Mouse (Mus musculus) cerebellum, adult 18-20 months (tissue): ENCODE measurements around the gene Sbsn.

Experiments
- DNase-seq, 2 experiments: peaks; one replicate each; pipeline ENCODE4 v3.0.0; 2021

Sbsn gene

DNA sequence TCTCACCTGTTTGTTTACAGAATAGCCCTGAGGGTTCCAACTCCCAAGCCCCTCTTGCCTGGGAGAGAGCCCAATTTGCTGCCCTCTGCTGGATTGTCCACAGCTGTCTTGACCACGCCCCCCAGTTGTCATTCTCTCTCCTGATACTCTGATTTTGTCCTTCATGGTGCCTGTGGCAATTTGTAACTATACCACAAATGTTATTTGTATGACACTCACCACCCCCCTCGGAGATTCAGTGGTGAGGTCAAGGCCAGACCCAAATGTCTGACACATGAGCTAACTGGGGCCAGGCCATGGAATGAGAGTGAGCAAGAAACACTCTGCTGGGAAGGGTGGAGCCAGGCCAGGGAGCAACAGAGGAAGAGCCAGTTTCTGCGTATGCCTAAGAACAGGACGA is 7.6 kb downstream of the Sbsn start:
- DNase-seq: no peak

DNA sequence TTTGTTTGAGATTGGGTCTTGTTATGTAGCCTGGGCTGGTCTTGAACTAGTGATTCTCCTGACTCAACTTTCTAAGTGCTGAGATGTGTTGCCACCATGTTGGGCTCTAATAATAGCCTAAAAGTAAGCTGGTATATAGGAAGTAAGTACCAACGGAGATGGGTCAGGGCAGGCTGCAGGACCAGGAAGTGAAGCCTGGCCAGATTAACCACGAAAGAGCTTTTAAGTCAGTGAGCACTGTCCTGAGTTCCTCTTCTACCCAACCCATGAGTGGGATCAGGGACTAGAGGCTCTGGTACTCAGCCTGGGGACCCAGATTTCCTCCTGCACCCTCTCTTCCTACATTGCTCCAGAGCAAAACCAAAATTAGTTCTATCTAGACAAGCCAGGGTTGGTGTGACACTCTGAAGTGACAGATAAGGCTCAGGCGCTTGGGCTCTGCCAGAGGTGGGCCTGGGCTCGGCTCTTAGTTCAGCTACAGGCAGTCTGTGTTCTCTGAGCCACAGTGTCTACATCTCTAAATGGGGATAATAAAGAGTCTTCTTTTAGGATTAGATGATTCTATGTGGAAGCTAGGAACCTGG is 10.6 kb downstream of the Sbsn start:
- no peak for DNase-seq

DNA sequence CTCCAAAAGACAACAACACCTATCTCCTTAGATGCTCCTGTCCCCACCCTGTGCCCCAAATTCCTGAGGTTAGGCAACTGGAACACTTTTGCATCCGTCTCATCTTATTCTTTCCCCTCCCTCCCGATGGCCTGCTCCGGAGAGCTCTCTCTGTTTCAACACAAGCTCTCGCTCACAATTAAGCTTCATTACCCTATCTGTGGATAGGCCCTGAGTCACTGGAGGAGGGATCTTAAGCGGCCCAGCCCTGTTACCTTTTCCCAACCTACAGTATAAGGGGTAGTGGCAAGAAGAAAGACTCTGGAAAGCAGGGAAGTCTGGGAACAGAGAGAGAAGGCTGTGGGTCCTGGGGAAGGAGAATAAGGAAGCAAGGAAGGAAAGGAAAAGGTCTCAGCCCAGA is 12.2 kb downstream of the Sbsn start, which contains the start of gene Dmkn:
Gene Dmkn, plus strand, starts transcription at position 301 of the 400 bp plus-strand sequence.
- no peak for DNase-seq

- no peak for DNase-seq
These were observed 13.9 kb downstream of the Sbsn start for GRCm38 (mm10) chr7:30765173-30765572.

GRCm38 (mm10) chr7:30766408-30766807 is 15.1 kb downstream of the Sbsn start:
- DNase-seq: no peak

- no peak for DNase-seq
These were observed 18.0 kb downstream of the Sbsn start for GRCm38 (mm10) chr7:30769236-30769635.

DNA sequence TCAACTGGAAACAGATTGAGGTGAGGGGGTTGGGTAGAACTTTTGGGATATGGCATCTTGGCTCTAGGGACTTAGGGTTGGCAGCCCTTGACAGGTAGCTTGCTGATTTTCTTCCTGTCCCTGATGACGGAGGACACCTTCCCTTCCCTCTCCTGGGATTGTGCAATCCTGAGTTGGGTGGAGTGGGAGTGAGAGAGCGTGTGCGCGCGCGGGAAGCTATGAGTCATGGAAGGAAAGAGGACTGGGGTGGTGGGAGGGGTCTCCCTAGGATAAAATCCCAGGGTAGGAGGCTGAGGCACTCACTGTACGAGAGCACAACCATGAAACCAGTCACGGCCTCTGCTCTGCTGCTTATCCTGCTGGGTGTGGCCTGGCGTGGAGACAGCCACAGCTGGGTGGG is 24.8 kb downstream of the Sbsn start:
- no peak for DNase-seq

DNA sequence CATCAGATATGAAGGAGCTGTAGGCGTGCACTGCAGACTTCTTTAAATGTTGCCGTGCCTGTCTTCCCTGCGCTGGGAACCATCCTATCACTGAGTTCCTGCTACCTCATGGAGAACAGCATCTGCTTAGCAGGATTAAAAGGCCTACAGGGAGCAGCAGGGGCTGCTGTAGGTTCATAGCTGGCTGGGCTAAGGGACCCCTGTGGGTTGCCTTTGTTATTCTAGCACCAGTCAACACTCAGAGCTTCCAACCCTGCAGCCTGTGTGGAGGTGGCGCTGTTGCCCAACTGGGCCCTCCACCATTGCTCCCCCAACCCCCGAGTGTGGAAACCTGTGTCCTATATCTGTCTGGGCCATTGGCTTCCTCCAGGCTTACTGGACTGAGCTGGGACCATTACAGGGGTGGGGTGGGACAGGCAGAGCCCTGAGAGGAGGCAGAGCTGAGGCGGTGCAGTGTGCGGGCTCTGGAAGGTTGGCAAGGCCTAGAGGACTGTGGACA is 25.9 kb downstream of the Sbsn start:
- DNase-seq: no peak

GRCm38 (mm10) chr7:30777911-30778310 is 26.6 kb downstream of the Sbsn start:
- DNase-seq: no peak

GRCm38 (mm10) chr7:30781792-30782191 is 30.5 kb downstream of the Sbsn start:
- no peak for DNase-seq

GRCm38 (mm10) chr7:30782658-30783057 is 31.4 kb downstream of the Sbsn start:
- no peak for DNase-seq

- no peak for DNase-seq
These were observed 33.9 kb downstream of the Sbsn start for GRCm38 (mm10) chr7:30785154-30785553.

GRCm38 (mm10) chr7:30785721-30786546 is 34.7 kb downstream of the Sbsn start:
- no peak for DNase-seq

- no peak for DNase-seq
These were observed 36.2 kb downstream of the Sbsn start, which contains the start of gene Krtdap for GRCm38 (mm10) chr7:30787377-30788022. Gene Krtdap, plus strand, starts transcription at chr7:30787896.

DNA sequence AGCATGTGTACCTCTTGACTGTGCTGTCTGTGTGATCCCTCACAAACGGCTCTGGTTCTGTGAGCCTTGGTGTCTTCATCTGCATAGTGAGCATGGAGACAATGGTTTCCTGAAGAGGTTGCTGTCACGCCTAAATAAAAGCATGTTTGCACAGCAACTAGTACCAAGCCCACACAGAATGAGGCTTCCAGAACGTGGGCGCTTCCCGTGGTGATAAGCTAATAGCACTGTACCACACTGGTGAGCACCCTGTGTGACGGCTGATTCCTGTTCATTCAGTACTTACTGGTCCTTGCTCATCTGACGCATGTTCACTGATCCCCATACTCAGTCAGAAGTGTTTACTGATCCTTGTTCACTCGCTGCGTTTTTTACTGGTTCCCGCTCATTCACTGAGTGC is 38.9 kb downstream of the Sbsn start:
- DNase-seq: no peak

DNA sequence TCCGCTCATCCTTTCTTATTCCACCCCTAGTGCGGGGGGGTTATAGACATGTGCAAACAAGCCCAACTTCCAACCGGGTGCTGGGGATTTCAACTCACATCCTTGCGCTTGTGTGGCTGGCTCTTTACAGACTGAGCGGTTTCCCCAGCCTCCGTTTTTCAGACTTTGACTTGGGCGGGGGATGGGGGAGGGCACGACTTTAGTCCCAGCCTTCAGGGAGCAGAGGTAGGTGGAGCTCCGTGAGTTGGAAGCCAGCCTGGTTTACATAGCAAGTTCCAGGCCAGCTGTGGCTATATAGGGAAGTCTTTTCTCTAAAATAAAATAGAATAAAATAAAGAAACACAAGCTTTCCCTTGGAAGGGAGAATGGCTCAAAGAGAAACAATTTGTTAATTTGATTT is 40.6 kb downstream of the Sbsn start:
- no peak for DNase-seq

DNA sequence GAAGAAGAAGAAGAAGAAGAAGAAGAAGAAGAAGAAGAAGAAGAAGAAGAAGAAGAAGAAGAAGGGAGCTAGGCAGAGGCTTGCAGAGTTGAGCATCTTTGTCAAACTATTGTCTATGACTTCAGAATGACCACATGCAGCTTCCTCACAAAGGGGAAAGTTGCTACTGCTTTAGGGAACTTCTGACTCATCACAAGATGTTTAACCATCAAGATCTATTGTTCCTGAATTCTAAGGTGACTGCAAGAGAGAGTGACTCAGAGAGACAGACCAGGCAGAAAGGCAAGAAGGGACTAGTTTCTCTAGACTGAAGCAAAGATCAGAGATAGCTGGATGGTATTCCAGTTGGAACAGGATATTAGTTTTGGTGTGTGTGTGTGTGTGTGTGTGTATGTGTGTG is 43.6 kb downstream of the Sbsn start:
- no peak for DNase-seq

DNA sequence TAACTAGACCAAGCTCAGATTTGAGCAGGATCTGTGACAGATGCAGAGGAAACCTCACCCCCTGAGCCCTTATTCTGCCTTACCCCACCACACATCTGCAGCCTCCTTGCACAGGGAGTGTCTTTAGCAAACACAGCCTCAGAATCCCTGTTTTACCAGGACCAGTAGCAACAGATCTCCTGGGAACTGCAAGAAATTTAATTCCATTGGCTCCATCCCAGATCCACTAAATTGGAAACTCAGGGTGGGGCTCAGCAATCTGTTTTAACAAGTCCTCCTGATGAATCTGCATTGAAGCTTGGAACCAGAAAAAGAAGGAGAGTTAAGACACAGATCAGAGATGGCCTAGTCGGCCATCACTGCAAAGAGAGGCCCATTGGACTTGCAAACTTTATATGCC is 45.5 kb downstream of the Sbsn start:
- DNase-seq: no peak

DNA sequence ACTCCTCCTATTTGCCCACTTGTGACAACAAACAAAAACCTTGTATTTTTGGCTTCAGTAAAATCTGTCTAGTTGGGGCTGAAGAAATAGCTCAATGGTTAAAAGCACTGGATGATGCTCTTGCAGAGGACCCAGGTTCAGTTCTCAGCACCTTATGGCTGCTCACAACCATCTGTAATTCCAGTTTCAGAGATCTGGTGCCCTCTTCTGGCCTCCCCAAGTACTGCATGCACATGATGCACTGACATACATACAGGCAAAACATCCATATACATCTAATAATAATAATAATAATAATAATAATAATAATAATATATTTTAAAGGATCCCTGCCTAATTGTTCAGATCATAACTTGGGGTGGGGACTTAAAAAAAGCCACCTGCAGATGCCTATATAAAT is 49.4 kb downstream of the Sbsn start:
- no peak for DNase-seq

- DNase-seq: no peak
These were observed 52.0 kb downstream of the Sbsn start for GRCm38 (mm10) chr7:30803256-30803655.

GRCm38 (mm10) chr7:30804026-30804715 is 52.9 kb downstream of the Sbsn start:
- DNase-seq: no peak
